Mouse (Mus musculus): ENCODE results near the gene Lce1f.
A peak's percentile ranks its signal among the peaks of the same experiment; 100 is the strongest.

Gene Lce1f

DNA sequence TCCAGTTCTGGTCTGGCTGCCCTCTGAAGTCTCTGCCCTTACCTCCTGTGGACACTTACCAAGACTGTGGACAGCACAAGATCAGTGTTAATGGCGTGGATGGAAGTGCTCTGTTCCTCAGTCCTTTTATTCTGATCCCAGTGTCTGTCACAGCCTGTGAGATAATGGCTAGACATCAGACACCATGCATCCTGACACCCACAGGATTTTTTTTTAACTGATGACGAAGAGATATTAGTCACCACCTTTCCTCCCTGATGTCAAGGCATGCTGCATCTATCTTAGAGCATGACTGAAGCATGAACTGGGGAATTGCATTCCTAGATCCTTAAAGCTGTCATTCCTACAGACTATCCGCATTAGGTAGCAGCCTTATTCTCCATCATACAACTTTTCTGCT lies at the start of gene Lce1f:
Lce1f (minus strand) TSS at position 101 of the 400 bp plus-strand sequence.
- no peak for DNase-seq

DNA sequence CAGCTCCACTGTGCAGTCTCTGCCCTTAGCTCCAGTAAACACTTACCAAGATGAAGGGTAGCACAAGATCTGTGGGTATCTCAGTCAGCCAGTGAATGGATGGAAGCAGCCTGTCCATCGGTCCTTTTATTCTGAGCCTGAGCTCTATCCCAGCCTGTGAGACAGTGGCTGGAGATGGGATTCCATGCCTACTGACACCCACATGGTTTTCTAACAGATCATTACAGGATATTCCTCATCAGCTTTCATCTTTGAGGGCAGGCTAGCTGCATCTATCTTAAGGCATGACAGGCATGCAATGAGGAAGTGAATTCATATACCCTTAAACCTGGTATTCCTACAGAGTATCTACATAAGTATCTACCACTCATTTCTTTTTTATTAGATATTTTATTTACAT lies 44.8 kb upstream of the Lce1f start, which contains the start of gene Lce1h:
Lce1h (minus strand) TSS at position 101 of the 400 bp plus-strand sequence.
- no peak for DNase-seq

DNA sequence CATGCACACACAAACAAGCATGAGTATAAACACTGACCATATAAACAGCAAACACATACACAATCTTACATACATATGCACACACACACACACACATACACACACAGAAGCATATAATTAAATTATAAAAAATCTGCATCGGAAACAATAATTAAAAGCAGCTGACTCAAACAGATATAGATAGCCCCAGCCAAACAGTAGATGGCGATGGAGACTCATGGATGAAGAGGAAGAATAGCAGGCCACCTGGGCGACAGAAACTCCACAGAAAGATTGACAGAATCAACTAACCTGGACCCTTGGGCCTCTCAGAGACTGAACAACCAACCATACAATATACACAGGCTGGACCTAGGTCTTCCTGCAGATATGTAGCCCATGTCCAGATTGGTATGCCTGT lies 33.0 kb upstream of the Lce1f start:
- DNase-seq = no peak

DNA sequence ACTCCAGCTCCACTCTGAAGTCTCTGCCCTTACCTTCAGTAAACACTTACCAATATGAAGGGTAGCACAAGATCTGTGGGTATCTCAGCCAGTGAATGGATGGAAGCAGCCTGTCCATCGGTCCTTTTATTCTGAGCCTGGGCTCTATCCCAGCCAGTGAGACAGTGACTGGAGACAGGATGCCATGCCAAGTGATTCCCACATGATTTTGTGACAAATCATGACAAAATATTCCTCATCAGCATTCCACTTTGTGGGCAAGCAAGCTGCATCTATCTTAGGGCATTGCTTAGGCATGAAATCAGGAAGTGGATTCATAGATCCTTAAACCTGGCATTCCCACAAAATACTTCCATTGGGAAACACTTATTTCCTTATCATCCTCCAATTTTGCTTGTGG lies 32.1 kb upstream of the Lce1f start, which contains the start of gene Lce1g:
Lce1g (minus strand) TSS at position 101 of the 400 bp plus-strand sequence.
- DNase-seq = no peak

DNA sequence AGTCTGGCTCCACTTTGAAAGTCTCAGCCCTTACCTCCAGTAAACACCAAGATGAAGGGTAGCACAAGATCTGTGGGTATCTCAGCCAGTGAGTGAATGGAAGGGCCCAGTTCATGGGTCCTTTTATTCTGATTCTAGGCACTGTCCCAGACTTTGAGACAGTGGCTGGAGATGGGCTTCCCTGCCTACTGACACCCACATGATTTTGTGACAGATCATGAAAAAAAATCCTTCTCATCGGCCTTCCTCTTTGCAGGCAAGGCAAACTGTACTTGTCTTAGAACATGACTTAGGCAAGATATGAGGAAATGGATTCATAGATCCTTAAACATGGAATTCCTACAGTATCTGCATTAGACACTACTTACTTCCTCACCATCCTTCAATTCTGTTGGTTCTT lies 18.8 kb upstream of the Lce1f start, which contains the start of gene Gm38119:
Gm38119 (minus strand) TSS at position 101 of the 400 bp plus-strand sequence.
- DNase-seq = no peak

DNA sequence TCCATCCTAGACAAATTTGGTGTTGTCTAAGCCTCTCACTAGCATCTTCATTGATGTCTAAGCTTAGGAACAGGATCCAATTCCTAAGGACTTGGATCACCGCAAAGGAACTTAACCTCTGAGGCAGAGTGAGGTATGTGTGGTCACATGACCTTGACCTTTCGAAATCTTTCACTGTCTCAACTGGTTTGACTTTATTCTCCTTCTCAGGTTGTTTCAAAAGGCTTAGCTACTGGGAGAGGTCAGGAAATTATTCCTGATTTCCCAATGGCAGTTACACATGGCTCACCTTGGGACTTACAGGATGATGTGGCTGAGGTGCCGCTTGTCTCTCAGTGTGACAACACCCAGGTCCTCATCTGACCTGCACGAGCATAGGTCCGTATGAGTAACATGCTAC lies 2.5 kb upstream of the Lce1f start:
- DNase-seq = no peak

DNA sequence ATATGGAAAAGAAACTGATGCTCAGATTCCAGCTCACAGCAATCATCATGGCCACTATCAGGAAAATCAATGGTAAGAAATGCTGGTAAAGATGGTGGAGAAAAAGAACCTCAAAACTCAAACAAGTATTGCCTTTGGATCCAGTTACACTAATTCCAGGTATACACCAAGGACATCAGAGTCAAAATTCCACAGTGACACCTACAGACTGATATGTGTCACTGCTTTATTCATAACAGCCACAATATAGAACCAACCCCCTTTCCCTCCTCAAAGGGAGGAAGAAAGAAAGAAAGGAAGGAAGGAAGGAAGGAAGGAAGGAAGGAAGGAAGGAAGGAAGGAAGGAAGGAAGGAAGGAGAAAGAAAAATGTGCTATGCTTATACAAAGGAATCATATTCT lies 5.0 kb downstream of the Lce1f start:
- no peak for DNase-seq

DNA sequence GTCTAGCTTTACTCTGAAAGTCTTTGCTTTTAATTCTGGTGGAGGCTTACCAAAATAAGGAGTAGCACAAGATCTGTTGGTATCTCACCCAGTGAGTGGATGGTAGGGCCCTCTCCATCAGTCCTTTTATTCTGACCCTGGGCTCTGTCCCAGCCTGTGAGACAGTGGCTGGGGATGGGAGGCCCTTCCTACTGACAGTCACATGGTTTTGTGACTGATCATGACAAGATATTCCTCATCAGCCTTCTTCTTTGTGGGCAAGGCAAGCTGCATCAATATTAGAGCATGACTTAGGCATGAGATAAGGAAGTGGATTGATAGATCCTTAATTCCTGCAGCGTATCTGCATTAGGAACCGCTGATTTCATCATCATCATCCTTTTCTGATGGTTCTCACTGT lies 11.2 kb downstream of the Lce1f start, which contains the start of gene Lce1e:
Lce1e (minus strand) TSS at position 101 of the 400 bp plus-strand sequence.
- DNase-seq = no peak

DNA sequence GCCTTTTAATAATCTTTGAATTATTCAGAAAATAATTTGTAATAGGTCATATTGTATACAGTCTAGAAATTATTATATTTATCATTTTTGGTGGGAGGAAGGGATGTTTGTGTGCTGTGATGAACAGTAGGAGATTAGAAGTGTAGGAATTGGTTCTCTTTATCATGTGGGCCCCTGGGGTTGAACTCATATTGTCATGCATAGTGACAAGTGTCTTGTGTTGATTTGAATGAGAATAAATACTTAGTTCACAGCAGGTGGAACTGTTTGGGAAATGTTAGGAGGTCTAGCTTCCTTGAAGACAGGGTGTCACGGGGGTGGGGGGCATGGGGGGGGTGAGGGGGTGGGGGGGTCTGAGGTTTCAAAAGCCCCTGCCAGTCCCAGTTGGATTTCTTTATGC lies 25.5 kb downstream of the Lce1f start:
- DNase-seq = no peak

DNA sequence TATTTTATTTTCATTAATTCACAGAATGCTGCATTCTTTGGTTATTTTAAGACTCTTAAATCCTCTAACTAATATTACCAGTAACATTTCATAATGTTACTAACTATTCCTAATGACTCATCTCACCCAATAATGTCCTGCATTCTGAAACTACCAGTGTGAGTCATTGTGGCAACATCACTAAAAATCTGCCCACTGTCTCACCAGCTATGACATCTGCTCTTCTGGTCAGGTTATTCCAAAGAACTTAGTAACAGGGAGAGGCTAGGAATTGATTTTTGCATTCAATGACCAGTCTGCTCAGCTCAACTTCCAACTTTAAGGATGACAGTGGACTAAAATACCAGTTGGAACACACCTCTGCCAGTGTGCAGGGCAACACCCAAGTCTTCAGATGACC lies 28.5 kb downstream of the Lce1f start:
- DNase-seq = no peak

DNA sequence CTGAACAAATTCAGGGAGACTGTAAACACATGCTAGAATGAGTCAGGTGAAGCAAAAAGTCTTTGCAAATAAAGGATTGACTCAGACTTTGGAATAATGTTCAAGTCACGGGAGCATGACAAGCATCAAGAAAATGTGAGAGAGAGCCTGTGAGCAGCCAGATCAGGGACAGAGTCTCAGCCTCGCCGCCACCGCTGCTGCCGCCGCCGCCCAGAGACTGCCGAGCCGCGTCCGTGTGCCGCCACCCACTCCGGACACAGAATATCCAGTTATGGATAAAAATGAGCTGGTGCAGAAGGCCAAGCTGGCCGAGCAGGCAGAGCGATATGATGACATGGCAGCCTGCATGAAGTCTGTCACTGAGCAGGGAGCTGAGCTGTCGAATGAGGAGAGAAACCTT lies 31.0 kb downstream of the Lce1f start:
- peak in 1 of 2 experiments; percentile 1 for DNase-seq

DNA sequence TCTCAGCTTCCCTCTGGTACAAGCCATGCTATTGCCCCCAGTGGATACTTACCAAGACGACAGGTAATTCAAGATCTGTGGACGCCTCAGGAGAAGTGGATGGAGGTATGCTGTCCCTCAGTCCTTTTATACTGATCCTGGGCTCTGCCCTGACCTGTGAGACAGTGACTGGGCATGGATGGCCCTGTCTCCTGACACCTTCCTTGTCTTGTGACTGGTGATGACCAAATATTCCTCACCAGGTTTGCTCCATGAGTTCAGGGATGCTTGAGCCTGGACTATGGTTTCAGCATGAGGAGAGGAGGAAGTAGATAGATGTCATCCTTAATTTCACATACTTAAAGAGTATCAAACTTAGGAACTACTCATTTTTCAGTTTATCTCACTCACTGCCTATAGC lies 33.0 kb downstream of the Lce1f start, which contains the start of gene Lce1d:
Lce1d (minus strand) TSS at position 101 of the 400 bp plus-strand sequence.
- DNase-seq = no peak

DNA sequence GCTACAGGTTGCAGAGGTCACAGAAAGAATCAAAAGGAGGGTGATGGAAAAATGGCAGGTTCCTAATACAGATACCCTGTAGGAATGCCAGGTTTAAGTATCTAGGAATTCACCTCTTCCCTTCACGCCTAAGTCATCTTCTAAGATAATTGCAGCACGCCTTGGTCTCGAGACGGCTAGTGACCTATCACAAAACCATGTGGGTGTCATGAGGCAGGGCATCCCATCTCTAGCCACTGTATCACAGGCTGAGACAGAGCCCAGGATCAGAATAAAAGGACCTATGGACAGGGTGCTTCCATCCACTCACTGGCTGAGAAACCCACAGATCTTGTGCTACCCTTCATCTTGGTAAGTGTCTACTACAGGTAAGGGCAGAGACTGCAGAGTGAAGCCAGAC lies 41.2 kb downstream of the Lce1f start, which contains the start of gene Lce1c:
Lce1c (plus strand) TSS at position 301 of the 400 bp plus-strand sequence.
- DNase-seq = no peak

DNA sequence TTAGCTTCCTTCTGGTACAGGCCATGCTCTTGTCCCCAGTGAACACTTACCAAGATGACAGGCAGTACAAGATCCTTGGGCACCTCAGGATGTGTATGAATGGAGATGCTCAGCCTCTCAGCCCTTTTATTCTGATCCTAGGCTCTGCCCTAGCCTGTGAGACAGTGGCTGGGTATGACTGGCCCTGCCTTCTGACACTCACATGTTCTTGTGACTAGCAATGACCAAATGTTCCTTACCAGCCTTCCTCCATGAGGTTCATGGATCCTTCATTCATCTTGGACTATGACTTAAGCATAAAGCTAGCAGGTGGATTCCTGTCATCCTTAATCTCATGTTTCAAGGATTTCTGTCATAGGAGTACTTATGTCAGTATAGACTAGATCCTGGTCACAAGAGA lies 49.9 kb downstream of the Lce1f start, which contains the start of gene Lce1a2:
Lce1a2 (minus strand) TSS at position 101 of the 400 bp plus-strand sequence.
- no peak for DNase-seq

Measured in kidney, adult 8-10 months (tissue).